Mouse (Mus musculus): ENCODE results near the gene 4921511M17Rik. TPM values are rescaled to one million over a fixed set of nuclear protein-coding genes. Genes with fewer than 3 reads are reported as not detected.

4921511M17Rik gene
- polyA plus RNA-seq (2017; shearing (Covaris generic)): not detected

GRCm38 (mm10) chrX:154033727-154034126 is at the start of gene 4921511M17Rik:
TSS of gene 4921511M17Rik (minus strand) at chrX:154033827.

GRCm38 (mm10) chrX:154054939-154055338 is 21.3 kb upstream of the 4921511M17Rik start, which contains the start of gene Gm10057:
TSS of gene Gm10057 (minus strand) at chrX:154055039.

GRCm38 (mm10) chrX:154012540-154012939 is 21.1 kb downstream of the 4921511M17Rik start, which contains the start of gene Samt1:
TSS of gene Samt1 (minus strand) at chrX:154012640.

Other genes starting within 250 kb of the 4921511M17Rik start
- gene Spin2c, start 201.6 kb downstream of the 4921511M17Rik start, polyA plus RNA-seq (2017; shearing (Covaris generic)): 21.7 TPM
- gene Samt1, start 21.2 kb downstream of the 4921511M17Rik start, polyA plus RNA-seq (2017; shearing (Covaris generic)): not detected
- not detected for gene Gm10057, start 21.2 kb upstream of the 4921511M17Rik start, polyA plus RNA-seq (2017; shearing (Covaris generic))
- gene Gm15140, start 86.9 kb upstream of the 4921511M17Rik start, polyA plus RNA-seq (2017; shearing (Covaris generic)): not detected

All from activated CD4-positive, CD25-positive, alpha-beta regulatory T cell, adult 9 weeks (primary cell).